Mouse (Mus musculus) CH12.LX (cell line): ENCODE results near the gene B4galt2. TPM values are rescaled to one million over a fixed set of nuclear protein-coding genes. Genes with fewer than 3 reads are reported as not detected.

Experiments used
- DNase-seq: peaks from one replicate; pipeline ENCODE4 v3.0.0-alpha.2; 2013; ENCODE audit errors: extremely low read depth
- H3K27ac ChIP-seq: 2 replicates; pipeline ENCODE4 v1.5.1; 2012; ENCODE audit warnings: low read depth, mild to moderate bottlenecking, control low read depth, moderate library complexity; ENCODE audit not compliant: insufficient read depth
- H3K27me3 ChIP-seq: replicated peaks from 2 replicates; pipeline ENCODE3; 2012; ENCODE audit warnings: inconsistent platforms
- H3K36me3 ChIP-seq, 2 experiments: replicated peaks in 1 of 2; 2 replicates each; pipeline versions ENCODE3 to v1.6.1; 2012; ENCODE audit warnings: inconsistent platforms in 1 of 2, low read length in 1 of 2, mild to moderate bottlenecking in 1 of 2, mixed read lengths in 1 of 2, moderate library complexity in 1 of 2; ENCODE audit not compliant: control insufficient read depth in 1 of 2, insufficient read depth in 1 of 2
- H3K4me1 ChIP-seq, 2 experiments: 2 replicates each; pipeline ENCODE4 v1.6.1; 2012; ENCODE audit warnings: inconsistent platforms in 1 of 2, moderate library complexity in 1 of 2; ENCODE audit not compliant: insufficient read depth in 2 of 2, control insufficient read depth in 1 of 2
- H3K4me2 ChIP-seq: 2 replicates; pipeline ENCODE4 v1.6.1; 2012; ENCODE audit warnings: low read depth, mild to moderate bottlenecking, control low read depth; ENCODE audit not compliant: poor library complexity, insufficient read depth, severe bottlenecking
- H3K4me3 ChIP-seq, 3 experiments: fragments of 150-350 bp in 1 of 3; sonication (generic) in 1 of 3; replicated peaks in 1 of 3; 2 replicates each; pipeline versions ENCODE3 to v1.5.1; 2011 to 2012; ENCODE audit warnings: low read depth in 2 of 3, low read length in 2 of 3, mild to moderate bottlenecking in 2 of 3, moderate library complexity in 2 of 3, control low read depth in 1 of 3, improper control_type of control experiment in 1 of 3, inconsistent platforms in 1 of 3, mixed read lengths in 1 of 3; ENCODE audit not compliant: poor library complexity in 1 of 3
- H3K79me2 ChIP-seq: replicated peaks from 2 replicates; pipeline ENCODE4 v1.6.1; 2012; ENCODE audit warnings: mild to moderate bottlenecking, moderate library complexity; ENCODE audit not compliant: control insufficient read depth, poor library complexity, insufficient read depth, severe bottlenecking; ENCODE audit errors: extremely low read depth
- H3K9ac ChIP-seq: 2 replicates; pipeline ENCODE4 v1.6.1; 2012; ENCODE audit warnings: low read depth, mild to moderate bottlenecking, control low read depth, moderate library complexity; ENCODE audit not compliant: insufficient read depth
- H3K9me3 ChIP-seq: replicated peaks from 2 replicates; pipeline ENCODE3; 2012; ENCODE audit warnings: low read length, inconsistent platforms, mixed read lengths
- BHLHE40 ChIP-seq: IDR thresholded peaks from 2 replicates; pipeline ENCODE4 v1.6.1; 2011; ENCODE audit warnings: mild to moderate bottlenecking, low read depth, low read length, improper control_type of control experiment
- CTCF ChIP-seq, 2 experiments: IDR thresholded peaks in 1 of 2; conservative IDR thresholded peaks in 1 of 2; 2 replicates each; pipeline ENCODE4 v1.5.1; 2011 to 2012; ENCODE audit warnings: low read depth in 2 of 2, low read length in 2 of 2, improper control_type of control experiment in 1 of 2, inconsistent platforms in 1 of 2, mild to moderate bottlenecking in 1 of 2, moderate library complexity in 1 of 2
- ELF1 ChIP-seq: IDR thresholded peaks from 2 replicates; pipeline ENCODE4 v1.6.1; 2014; ENCODE audit warnings: low read depth, mild to moderate bottlenecking, inconsistent platforms, low read length, improper control_type of control experiment
- JUN ChIP-seq: IDR thresholded peaks from 2 replicates; pipeline ENCODE4 v1.6.1; 2011; ENCODE audit warnings: low read depth, mild to moderate bottlenecking, low read length, improper control_type of control experiment, moderate library complexity; ENCODE audit not compliant: insufficient read depth
- MAFK ChIP-seq: IDR thresholded peaks from 2 replicates; pipeline ENCODE4 v1.6.1; 2011; ENCODE audit warnings: low read length, improper control_type of control experiment; ENCODE audit not compliant: insufficient replicate concordance
- MAX ChIP-seq: IDR thresholded peaks from 2 replicates; pipeline ENCODE4 v1.6.1; 2011; ENCODE audit warnings: low read length, improper control_type of control experiment
- MAZ ChIP-seq: IDR thresholded peaks from 2 replicates; pipeline ENCODE4 v1.6.1; 2012; ENCODE audit warnings: low read depth, mild to moderate bottlenecking, inconsistent platforms, low read length, improper control_type of control experiment, moderate library complexity
- MXI1 ChIP-seq: IDR thresholded peaks from 2 replicates; pipeline ENCODE4 v1.6.1; 2011; ENCODE audit warnings: mild to moderate bottlenecking, low read depth, low read length, improper control_type of control experiment
- MYC ChIP-seq: IDR thresholded peaks from 2 replicates; pipeline ENCODE4 v1.6.1; 2011; ENCODE audit warnings: low read depth, mild to moderate bottlenecking, improper control_type of control experiment, low read length
- PAX5 ChIP-seq: IDR thresholded peaks from 2 replicates; pipeline ENCODE4 v1.6.1; 2012; ENCODE audit warnings: low read length, inconsistent platforms, mixed read lengths
- POLR2AphosphoS2 ChIP-seq: IDR thresholded peaks from 2 replicates; pipeline ENCODE4 v1.6.1; 2011; ENCODE audit warnings: low read depth, low read length, improper control_type of control experiment
- TCF12 ChIP-seq: IDR thresholded peaks from 2 replicates; pipeline ENCODE4 v1.6.1; 2014; ENCODE audit warnings: low read depth, mild to moderate bottlenecking, inconsistent platforms, low read length, improper control_type of control experiment
- USF1 ChIP-seq: IDR thresholded peaks from 2 replicates; pipeline ENCODE4 v1.6.1; 2014; ENCODE audit warnings: low read depth, mild to moderate bottlenecking, inconsistent platforms, low read length, improper control_type of control experiment
- ZC3H11A ChIP-seq: IDR thresholded peaks from 2 replicates; pipeline ENCODE4 v1.6.1; 2012; ENCODE audit warnings: low read depth, mild to moderate bottlenecking, inconsistent platforms, low read length, improper control_type of control experiment
- ZNF384 ChIP-seq: IDR thresholded peaks from 2 replicates; pipeline ENCODE4 v1.6.1; 2012; ENCODE audit warnings: low read depth, low read length, improper control_type of control experiment, inconsistent platforms
- dilution Hi-C: fragments of 300-500 bp; cut with MboI; formaldehyde crosslinking; loops from 2 replicates; pipeline ENCODE4 v1.14.3; 2020; ENCODE audit warnings: low sequenced_read_pairs; ENCODE audit not compliant: extremely low pct_unique_long_range_greater_than_20kb, extremely low pct_ligation_motif_present
- in situ Hi-C: fragments of 300-500 bp; cut with MboI; formaldehyde crosslinking; loops from 3 replicates; pipeline ENCODE4 v1.14.3; 2019; ENCODE audit warnings: low sequenced_read_pairs, low pct_ligation_motif_present, low pct_unique_long_range_greater_than_20kb, mixed read lengths
- polyA plus RNA-seq: library from polyadenylated mRNA; unstranded; fragments of >175 nt; gene quantifications from 2 replicates; pipeline ENCODE4 v1.2.1, GENCODE M21; 2012; ENCODE audit warnings: low read depth; ENCODE audit not compliant: insufficient read length
- total RNA-seq, 2 experiments: library from RNA; depleted of rRNA; stranded (reverse); fragments of 300-350 nt in 1 of 2; fragments of >200 nt in 1 of 2; gene quantifications; 2 replicates each; pipeline ENCODE4 v1.2.3; 2012 to 2014

B4galt2 gene
- total and polyA plus RNA-seq, 3 experiments = 0.14 to 0.25 TPM; not detected in 1

- Histone ChIP-seq H3K4me3 (no peak overlapping the region), H3K4me1 (peaks cover 3 to 34% of the 10 kb centered on the region in 2 experiments; a peak in 3 of 4 replicates)
Measured at GRCm38 (mm10) chr4:117831920-117832691, 51.2 kb downstream of the B4galt2 start.

GRCm38 (mm10) chr4:117831499-117831898 is 51.8 kb downstream of the B4galt2 start:
- dilution Hi-C loops (no loop called here), in situ Hi-C loops (loop anchor here (25.0 kb wide), 1 partner anchor 256 kb away; no protein-coding TSS in a partner anchor)
- Histone ChIP-seq H3K4me2 (no peak overlapping the region), H3K79me2 (no peaks in the 10 kb centered on the region), H3K9ac (no peak overlapping the region), H3K27me3 (peaks cover 13% of the 10 kb centered on the region), H3K4me1 (peaks cover 3 to 29% of the 10 kb centered on the region in 2 experiments; a peak in 2 of 4 replicates), H3K9me3 (no peaks in the 10 kb centered on the region), H3K27ac (no peak overlapping the region), H3K4me3 (no peak overlapping the region), H3K36me3 (no peaks in the 10 kb centered on the region)
- no peak for TF ChIP-seq POLR2AphosphoS2
- no peak for TF ChIP-seq MAFK
- no peak for TF ChIP-seq PAX5
- no peak for TF ChIP-seq MXI1
- no peak for TF ChIP-seq MAZ
- no peak for TF ChIP-seq TCF12
- no peak for TF ChIP-seq JUN
- no peak for TF ChIP-seq BHLHE40
- TF ChIP-seq ELF1 = no peak
- no peak for TF ChIP-seq ZC3H11A
- no peak for TF ChIP-seq USF1
- TF ChIP-seq CTCF (conservative IDR thresholded peaks at IDR 0.05 in 1 of 2, IDR thresholded peaks at IDR 0.05 in 1 of 2; ENCODE audit: low read depth in 2 of 2, low read length in 2 of 2) = no peak
- no peak for TF ChIP-seq MYC
- no peak for TF ChIP-seq ZNF384
- no peak for DNase-seq

More at GRCm38 (mm10) chr4:117831920-117832691, 51.2 kb downstream of the B4galt2 start:
- Histone ChIP-seq H3K27me3 (peaks cover 13% of the 10 kb centered on the region), H3K27ac (no peak overlapping the region), H3K79me2 (no peaks in the 10 kb centered on the region), H3K9me3 (no peaks in the 10 kb centered on the region), H3K4me2 (no peak overlapping the region), H3K9ac (no peak overlapping the region), H3K36me3 (no peaks in the 10 kb centered on the region)
- TF ChIP-seq MAX (no peak), CTCF (conservative IDR thresholded peaks at IDR 0.05 in 1 of 2, IDR thresholded peaks at IDR 0.05 in 1 of 2; ENCODE audit: low read depth in 2 of 2, low read length in 2 of 2) (no peak)
- in situ Hi-C loops (loop anchor here (25.0 kb wide), 1 partner anchor 255 kb away; no protein-coding TSS in a partner anchor), dilution Hi-C loops (no loop called here)
- DNase-seq = no peak
